Mouse (Mus musculus): ENCODE measurements around the gene Psg25. TPM values are rescaled to one million over a fixed set of nuclear protein-coding genes. Genes with fewer than 3 reads are reported as not detected.
"Not testable (repeated sequence)": the region's sequence is repeated elsewhere in the genome, so short reads cannot be mapped to it uniquely, and the experiment has no call there.

Gene Psg25
- 0.40 TPM in 1 of 2 replicates, not detected in the other for polyA plus RNA-seq (2011; ENCODE audit: insufficient read depth, insufficient read length, low read depth, missing spikeins)

- no peaks in the 10 kb centered on the region for H3K27me3 ChIP-seq (ENCODE audit: control insufficient read depth, insufficient read depth, low read length, poor library complexity, severe bottlenecking)
- no peak for TF ChIP-seq POLR2A (IDR thresholded peaks at IDR 0.05; ENCODE audit: insufficient read depth, low read length)
- no peak for TF ChIP-seq CTCF (IDR thresholded peaks at IDR 0.05; ENCODE audit: low read depth, low read length)
- TF ChIP-seq EP300 (IDR thresholded peaks at IDR 0.05; ENCODE audit: insufficient read depth, low read depth, low read length): no peak
- H3K27ac ChIP-seq (ENCODE audit: insufficient read depth, low read length): no peak within 1 kb of the TSS
- H3K9ac ChIP-seq (ENCODE audit: low read depth, poor library complexity, severe bottlenecking): no peak within 1 kb of the TSS
- H3K4me3 ChIP-seq (ENCODE audit: low read depth, low read length): no peak within 1 kb of the TSS
- H3K36me3 ChIP-seq (ENCODE audit: control insufficient read depth, insufficient read depth, low read length, poor library complexity, severe bottlenecking): no peaks in the 10 kb centered on the region
- H3K4me1 ChIP-seq (ENCODE audit: control insufficient read depth, insufficient read depth, low read length): peaks cover 7% of the 10 kb centered on the region
- H3K9me3 ChIP-seq (replicated peaks; ENCODE audit: control insufficient read depth, insufficient read depth, low read length, poor library complexity, severe bottlenecking): no peaks in the 10 kb centered on the region
Measured at GRCm38 (mm10) chr7:18532169-18532568, at the start of gene Psg25. Gene Psg25, minus strand, starts transcription at chr7:18532269.

GRCm38 (mm10) chr7:18567205-18567604, 35.1 kb upstream of the Psg25 start, which contains the start of gene Psg27:
Gene Psg27, minus strand, starts transcription at chr7:18567305.
- Histone ChIP-seq H3K9me3 (replicated peaks; ENCODE audit: control insufficient read depth, insufficient read depth, low read length, poor library complexity, severe bottlenecking) (no peaks in the 10 kb centered on the region), H3K4me1 (ENCODE audit: control insufficient read depth, insufficient read depth, low read length) (no peaks in the 10 kb centered on the region), H3K9ac (ENCODE audit: low read depth, poor library complexity, severe bottlenecking) (no peak within 1 kb of the TSS), H3K27ac (ENCODE audit: insufficient read depth, low read length) (no peak within 1 kb of the TSS), H3K4me3 (ENCODE audit: low read depth, low read length) (no peak within 1 kb of the TSS), H3K27me3 (ENCODE audit: control insufficient read depth, insufficient read depth, low read length, poor library complexity, severe bottlenecking) (no peaks in the 10 kb centered on the region), H3K36me3 (ENCODE audit: control insufficient read depth, insufficient read depth, low read length, poor library complexity, severe bottlenecking) (no peaks in the 10 kb centered on the region)
- TF ChIP-seq CTCF (IDR thresholded peaks at IDR 0.05; ENCODE audit: low read depth, low read length) (no peak), EP300 (IDR thresholded peaks at IDR 0.05; ENCODE audit: insufficient read depth, low read depth, low read length) (no peak), POLR2A (IDR thresholded peaks at IDR 0.05; ENCODE audit: insufficient read depth, low read length) (no peak)

GRCm38 (mm10) chr7:18559850-18560249, 27.8 kb upstream of the Psg25 start:
- TF ChIP-seq CTCF (IDR thresholded peaks at IDR 0.05; ENCODE audit: low read depth, low read length) (no peak), EP300 (IDR thresholded peaks at IDR 0.05; ENCODE audit: insufficient read depth, low read depth, low read length) (no peak), POLR2A (IDR thresholded peaks at IDR 0.05; ENCODE audit: insufficient read depth, low read length) (no peak)
- H3K4me3 ChIP-seq (ENCODE audit: low read depth, low read length): no peak overlapping the region
- H3K36me3 ChIP-seq (ENCODE audit: control insufficient read depth, insufficient read depth, low read length, poor library complexity, severe bottlenecking): no peaks in the 10 kb centered on the region
- H3K27ac ChIP-seq (ENCODE audit: insufficient read depth, low read length): no peak overlapping the region
- H3K9ac ChIP-seq (ENCODE audit: low read depth, poor library complexity, severe bottlenecking): no peak overlapping the region
- H3K9me3 ChIP-seq (replicated peaks; ENCODE audit: control insufficient read depth, insufficient read depth, low read length, poor library complexity, severe bottlenecking): no peaks in the 10 kb centered on the region
- H3K4me1 ChIP-seq (ENCODE audit: control insufficient read depth, insufficient read depth, low read length): no peaks in the 10 kb centered on the region
- no peaks in the 10 kb centered on the region for H3K27me3 ChIP-seq (ENCODE audit: control insufficient read depth, insufficient read depth, low read length, poor library complexity, severe bottlenecking)

- H3K27ac ChIP-seq (ENCODE audit: insufficient read depth, low read length); H3K4me1 ChIP-seq (ENCODE audit: control insufficient read depth, insufficient read depth, low read length): not testable (repeated sequence)
Measured at GRCm38 (mm10) chr7:18555751-18556150, 23.7 kb upstream of the Psg25 start.

GRCm38 (mm10) chr7:18533420-18533819, 1.4 kb upstream of the Psg25 start:
- no peak overlapping the region for H3K4me3 ChIP-seq (ENCODE audit: low read depth, low read length)
- no peak overlapping the region for H3K9ac ChIP-seq (ENCODE audit: low read depth, poor library complexity, severe bottlenecking)
- H3K36me3 ChIP-seq (ENCODE audit: control insufficient read depth, insufficient read depth, low read length, poor library complexity, severe bottlenecking): no peaks in the 10 kb centered on the region
- no peaks in the 10 kb centered on the region for H3K9me3 ChIP-seq (replicated peaks; ENCODE audit: control insufficient read depth, insufficient read depth, low read length, poor library complexity, severe bottlenecking)
- H3K27ac ChIP-seq (ENCODE audit: insufficient read depth, low read length): no peak overlapping the region
- H3K4me1 ChIP-seq (ENCODE audit: control insufficient read depth, insufficient read depth, low read length): peaks cover 7% of the 10 kb centered on the region
- no peaks in the 10 kb centered on the region for H3K27me3 ChIP-seq (ENCODE audit: control insufficient read depth, insufficient read depth, low read length, poor library complexity, severe bottlenecking)
- TF ChIP-seq POLR2A (IDR thresholded peaks at IDR 0.05; ENCODE audit: insufficient read depth, low read length) (no peak), EP300 (IDR thresholded peaks at IDR 0.05; ENCODE audit: insufficient read depth, low read depth, low read length) (peak; percentile 84)

More at GRCm38 (mm10) chr7:18555751-18556150, 23.7 kb upstream of the Psg25 start:
- not testable (repeated sequence) for H3K36me3 ChIP-seq (ENCODE audit: control insufficient read depth, insufficient read depth, low read length, poor library complexity, severe bottlenecking); H3K4me3 ChIP-seq (ENCODE audit: low read depth, low read length); H3K27me3 ChIP-seq (ENCODE audit: control insufficient read depth, insufficient read depth, low read length, poor library complexity, severe bottlenecking); H3K9ac ChIP-seq (ENCODE audit: low read depth, poor library complexity, severe bottlenecking); H3K9me3 ChIP-seq (replicated peaks; ENCODE audit: control insufficient read depth, insufficient read depth, low read length, poor library complexity, severe bottlenecking)

- Histone ChIP-seq H3K27me3 (ENCODE audit: control insufficient read depth, insufficient read depth, low read length, poor library complexity, severe bottlenecking) (no peaks in the 10 kb centered on the region), H3K36me3 (ENCODE audit: control insufficient read depth, insufficient read depth, low read length, poor library complexity, severe bottlenecking) (no peaks in the 10 kb centered on the region), H3K9ac (ENCODE audit: low read depth, poor library complexity, severe bottlenecking) (no peak overlapping the region), H3K4me3 (ENCODE audit: low read depth, low read length) (no peak overlapping the region), H3K4me1 (ENCODE audit: control insufficient read depth, insufficient read depth, low read length) (no peaks in the 10 kb centered on the region), H3K9me3 (replicated peaks; ENCODE audit: control insufficient read depth, insufficient read depth, low read length, poor library complexity, severe bottlenecking) (no peaks in the 10 kb centered on the region), H3K27ac (ENCODE audit: insufficient read depth, low read length) (no peak overlapping the region)
- TF ChIP-seq CTCF (IDR thresholded peaks at IDR 0.05; ENCODE audit: low read depth, low read length) (no peak), POLR2A (IDR thresholded peaks at IDR 0.05; ENCODE audit: insufficient read depth, low read length) (no peak), EP300 (IDR thresholded peaks at IDR 0.05; ENCODE audit: insufficient read depth, low read depth, low read length) (no peak)
Measured at GRCm38 (mm10) chr7:18524668-18525067, 7.4 kb downstream of the Psg25 start.

DNA sequence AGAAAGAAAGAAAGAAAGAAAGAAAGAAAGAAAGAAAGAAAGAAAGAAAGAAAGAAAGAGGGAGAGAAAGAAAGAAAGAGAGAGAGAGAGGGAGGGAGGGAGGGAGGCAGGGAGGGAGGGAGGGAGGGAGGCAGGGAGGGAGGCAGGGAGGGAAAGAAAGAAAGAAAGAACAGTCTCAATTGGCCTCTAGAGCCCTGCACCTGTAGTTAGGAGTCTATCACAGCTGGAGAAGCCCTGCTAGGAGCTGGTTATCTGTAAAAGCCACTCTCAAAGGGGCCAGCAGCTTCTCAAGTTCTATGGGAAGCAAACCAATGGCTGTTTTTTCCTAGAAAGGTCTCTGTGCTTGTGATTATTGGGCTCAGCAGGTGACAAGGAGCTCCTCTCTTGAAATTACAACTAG, 19.2 kb downstream of the Psg25 start:
- not testable (repeated sequence) for H3K27ac ChIP-seq (ENCODE audit: insufficient read depth, low read length); H3K9ac ChIP-seq (ENCODE audit: low read depth, poor library complexity, severe bottlenecking); H3K4me3 ChIP-seq (ENCODE audit: low read depth, low read length)

More for the DNA sequence above, 19.2 kb downstream of the Psg25 start:
- not testable (repeated sequence) for H3K27me3 ChIP-seq (ENCODE audit: control insufficient read depth, insufficient read depth, low read length, poor library complexity, severe bottlenecking); H3K4me1 ChIP-seq (ENCODE audit: control insufficient read depth, insufficient read depth, low read length); H3K36me3 ChIP-seq (ENCODE audit: control insufficient read depth, insufficient read depth, low read length, poor library complexity, severe bottlenecking); H3K9me3 ChIP-seq (replicated peaks; ENCODE audit: control insufficient read depth, insufficient read depth, low read length, poor library complexity, severe bottlenecking)

Data from ES-Bruce4 (cell line).